Mouse (Mus musculus): Measurements from ENCODE around the gene Crk.

DNA sequence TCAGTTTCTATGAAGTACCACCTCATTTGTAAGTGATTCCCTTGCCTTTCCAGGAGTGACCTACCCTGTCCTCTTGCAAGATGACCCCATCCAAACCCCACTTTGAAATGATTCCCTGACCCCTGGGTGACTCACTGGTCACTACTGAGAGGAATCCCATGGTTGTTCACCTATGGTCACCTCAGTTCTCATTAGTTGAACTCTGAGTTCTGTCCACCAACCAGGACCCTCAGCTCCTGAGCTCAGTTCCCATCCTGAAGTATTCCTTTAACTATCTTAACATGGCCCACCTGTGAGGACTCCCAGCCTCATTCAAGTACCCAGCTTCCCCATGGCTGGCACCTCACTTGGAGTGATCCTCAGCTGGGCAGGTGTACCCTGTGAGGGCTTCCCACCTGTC lies 21.2 kb upstream of the Crk start:
- TF ChIP-seq CTCF (IDR thresholded peaks at IDR 0.05; ENCODE audit: control insufficient read depth, insufficient read depth, insufficient read length) (no peak), USF1 (IDR thresholded peaks at IDR 0.05; ENCODE audit: low read depth) (no peak)

Data from C2C12 (cell line).